Mouse (Mus musculus): Measurements from ENCODE around the gene 4930556J24Rik. TPM values are rescaled to one million over a fixed set of nuclear protein-coding genes. Genes with fewer than 3 reads are reported as not detected.
"Not testable (repeated sequence)": the region's sequence is repeated elsewhere in the genome, so short reads cannot be mapped to it uniquely, and the experiment has no call there.

Gene 4930556J24Rik
- polyA plus RNA-seq, 1 experiment from 2014 or later = not detected

GRCm38 (mm10) chr11:3963610-3964415 lies 12.8 kb downstream of the 4930556J24Rik start, which contains the start of gene Pes1:
Gene Pes1, plus strand, starts transcription at chr11:3963975.
- no peaks in the 10 kb centered on the region for H3K27me3 ChIP-seq (ENCODE audit: control insufficient read depth, insufficient read depth, low read length)
- H3K4me3 ChIP-seq (ENCODE audit: low read depth, low read length) = peak within 1 kb of the TSS; percentile 78
- H3K4me2 ChIP-seq (ENCODE audit: low read depth, low read length, severe bottlenecking) = peak within 1 kb of the TSS; percentile 84
- no peak within 1 kb of the TSS for H3K27ac ChIP-seq (ENCODE audit: low read depth, low read length)
- peak; percentile 94 for ATAC-seq (replicated peaks; ENCODE audit: low FRiP score)
- H3K9me3 ChIP-seq (ENCODE audit: control insufficient read depth, low read length) = no peaks in the 10 kb centered on the region
- peaks cover 5% of the 10 kb centered on the region; the same call in 1 of the 2 replicates for H3K4me1 ChIP-seq (replicated peaks; ENCODE audit: control insufficient read depth, insufficient read depth, low read length)
- no peaks in the 10 kb centered on the region for H3K36me3 ChIP-seq (ENCODE audit: control insufficient read depth, insufficient read depth, low read length)
- peak within 1 kb of the TSS; percentile 78 for H3K9ac ChIP-seq (ENCODE audit: low read length)
- under 1% methylated on average over 31 of the region's 31 CpGs for WGBS
- DNase-seq (ENCODE audit: low spot score) = peak; percentile 85

- Histone ChIP-seq H3K27me3 (ENCODE audit: control insufficient read depth, insufficient read depth, low read length) (no peaks in the 10 kb centered on the region), H3K9me3 (ENCODE audit: control insufficient read depth, low read length) (no peaks in the 10 kb centered on the region), H3K36me3 (ENCODE audit: control insufficient read depth, insufficient read depth, low read length) (no peaks in the 10 kb centered on the region), H3K4me1 (replicated peaks; ENCODE audit: control insufficient read depth, insufficient read depth, low read length) (peaks cover 5% of the 10 kb centered on the region; the same call in 1 of the 2 replicates), H3K27ac (ENCODE audit: low read depth, low read length) (no peak overlapping the region), H3K4me3 (ENCODE audit: low read depth, low read length) (peak overlapping the region; percentile 78), H3K4me2 (ENCODE audit: low read depth, low read length, severe bottlenecking) (peak overlapping the region; percentile 84; the same call in 1 of the 2 replicates), H3K9ac (ENCODE audit: low read length) (no peak overlapping the region; the same call in 1 of the 2 replicates)
- DNase-seq (ENCODE audit: low spot score) (peak; percentile 46), ATAC-seq (replicated peaks; ENCODE audit: low FRiP score) (peak; percentile 22)
- 86% methylated on average over 10 of the region's 10 CpGs for WGBS
Measured at GRCm38 (mm10) chr11:3963155-3963554, 13.4 kb downstream of the 4930556J24Rik start.

GRCm38 (mm10) chr11:3961761-3962160 lies 14.8 kb downstream of the 4930556J24Rik start:
- Histone ChIP-seq H3K9ac (ENCODE audit: low read length) (no peak overlapping the region), H3K27me3 (ENCODE audit: control insufficient read depth, insufficient read depth, low read length) (no peaks in the 10 kb centered on the region), H3K4me2 (ENCODE audit: low read depth, low read length, severe bottlenecking) (no peak overlapping the region), H3K36me3 (ENCODE audit: control insufficient read depth, insufficient read depth, low read length) (no peaks in the 10 kb centered on the region), H3K4me1 (replicated peaks; ENCODE audit: control insufficient read depth, insufficient read depth, low read length) (peaks cover 5% of the 10 kb centered on the region; the same call in 1 of the 2 replicates), H3K9me3 (ENCODE audit: control insufficient read depth, low read length) (no peaks in the 10 kb centered on the region), H3K4me3 (ENCODE audit: low read depth, low read length) (no peak overlapping the region), H3K27ac (ENCODE audit: low read depth, low read length) (no peak overlapping the region)
- 68% methylated on average over 3 of the region's 3 CpGs for WGBS
- DNase-seq (ENCODE audit: low spot score) (peak; percentile 14), ATAC-seq (replicated peaks; ENCODE audit: low FRiP score) (no peak)

GRCm38 (mm10) chr11:3960901-3961300 lies 15.7 kb downstream of the 4930556J24Rik start:
- no peak overlapping the region for H3K4me3 ChIP-seq (ENCODE audit: low read depth, low read length)

GRCm38 (mm10) chr11:3955371-3955770 lies 21.2 kb downstream of the 4930556J24Rik start:
- WGBS = 82% methylated on average over 4 of the region's 4 CpGs
- H3K27me3 ChIP-seq (ENCODE audit: control insufficient read depth, insufficient read depth, low read length); H3K27ac ChIP-seq (ENCODE audit: low read depth, low read length); H3K4me1 ChIP-seq (replicated peaks; ENCODE audit: control insufficient read depth, insufficient read depth, low read length); H3K36me3 ChIP-seq (ENCODE audit: control insufficient read depth, insufficient read depth, low read length); H3K4me2 ChIP-seq (ENCODE audit: low read depth, low read length, severe bottlenecking); DNase-seq (ENCODE audit: low spot score); H3K4me3 ChIP-seq (ENCODE audit: low read depth, low read length); ATAC-seq (replicated peaks; ENCODE audit: low FRiP score); H3K9me3 ChIP-seq (ENCODE audit: control insufficient read depth, low read length); H3K9ac ChIP-seq (ENCODE audit: low read length): not testable (repeated sequence)

More at GRCm38 (mm10) chr11:3960901-3961300, 15.7 kb downstream of the 4930556J24Rik start:
- ATAC-seq (replicated peaks; ENCODE audit: low FRiP score) = no peak
- Histone ChIP-seq H3K27me3 (ENCODE audit: control insufficient read depth, insufficient read depth, low read length) (no peaks in the 10 kb centered on the region), H3K4me2 (ENCODE audit: low read depth, low read length, severe bottlenecking) (no peak overlapping the region), H3K4me1 (replicated peaks; ENCODE audit: control insufficient read depth, insufficient read depth, low read length) (peaks cover 5% of the 10 kb centered on the region; the same call in 1 of the 2 replicates), H3K36me3 (ENCODE audit: control insufficient read depth, insufficient read depth, low read length) (no peaks in the 10 kb centered on the region), H3K9ac (ENCODE audit: low read length) (no peak overlapping the region), H3K27ac (ENCODE audit: low read depth, low read length) (no peak overlapping the region), H3K9me3 (ENCODE audit: control insufficient read depth, low read length) (no peaks in the 10 kb centered on the region)
- WGBS = 54% methylated on average over 2 of the region's 2 CpGs
- DNase-seq (ENCODE audit: low spot score) = peak; percentile 16

- not testable (repeated sequence) for H3K4me1 ChIP-seq (replicated peaks; ENCODE audit: control insufficient read depth, insufficient read depth, low read length); H3K27me3 ChIP-seq (ENCODE audit: control insufficient read depth, insufficient read depth, low read length); H3K36me3 ChIP-seq (ENCODE audit: control insufficient read depth, insufficient read depth, low read length); H3K9ac ChIP-seq (ENCODE audit: low read length); DNase-seq (ENCODE audit: low spot score); H3K27ac ChIP-seq (ENCODE audit: low read depth, low read length); H3K9me3 ChIP-seq (ENCODE audit: control insufficient read depth, low read length); H3K4me2 ChIP-seq (ENCODE audit: low read depth, low read length, severe bottlenecking); ATAC-seq (replicated peaks; ENCODE audit: low FRiP score); H3K4me3 ChIP-seq (ENCODE audit: low read depth, low read length)
- 73% methylated on average over 5 of the region's 5 CpGs for WGBS
Measured at GRCm38 (mm10) chr11:3954876-3955275, 21.7 kb downstream of the 4930556J24Rik start.

- Histone ChIP-seq H3K4me2 (ENCODE audit: low read depth, low read length, severe bottlenecking) (no peak overlapping the region), H3K9ac (ENCODE audit: low read length) (no peak overlapping the region), H3K4me1 (replicated peaks; ENCODE audit: control insufficient read depth, insufficient read depth, low read length) (no peaks in the 10 kb centered on the region), H3K27me3 (ENCODE audit: control insufficient read depth, insufficient read depth, low read length) (no peaks in the 10 kb centered on the region), H3K36me3 (ENCODE audit: control insufficient read depth, insufficient read depth, low read length) (no peaks in the 10 kb centered on the region), H3K27ac (ENCODE audit: low read depth, low read length) (no peak overlapping the region), H3K9me3 (ENCODE audit: control insufficient read depth, low read length) (no peaks in the 10 kb centered on the region), H3K4me3 (ENCODE audit: low read depth, low read length) (no peak overlapping the region)
- DNase-seq (ENCODE audit: low spot score) = no peak
- 12% methylated on average over 1 of the region's 1 CpGs for WGBS
- ATAC-seq (replicated peaks; ENCODE audit: low FRiP score) = no peak
Measured at GRCm38 (mm10) chr11:3946386-3946785, 30.2 kb downstream of the 4930556J24Rik start.

GRCm38 (mm10) chr11:3941371-3941770 lies 35.2 kb downstream of the 4930556J24Rik start:
- ATAC-seq (replicated peaks; ENCODE audit: low FRiP score) (no peak), DNase-seq (ENCODE audit: low spot score) (no peak)
- H3K4me2 ChIP-seq (ENCODE audit: low read depth, low read length, severe bottlenecking) = no peak overlapping the region
- H3K36me3 ChIP-seq (ENCODE audit: control insufficient read depth, insufficient read depth, low read length) = no peaks in the 10 kb centered on the region
- 93% methylated on average over 7 of the region's 7 CpGs for WGBS
- no peaks in the 10 kb centered on the region for H3K4me1 ChIP-seq (replicated peaks; ENCODE audit: control insufficient read depth, insufficient read depth, low read length)
- no peak overlapping the region for H3K4me3 ChIP-seq (ENCODE audit: low read depth, low read length)
- H3K27me3 ChIP-seq (ENCODE audit: control insufficient read depth, insufficient read depth, low read length) = no peaks in the 10 kb centered on the region
- H3K9ac ChIP-seq (ENCODE audit: low read length) = no peak overlapping the region
- no peak overlapping the region for H3K27ac ChIP-seq (ENCODE audit: low read depth, low read length)
- H3K9me3 ChIP-seq (ENCODE audit: control insufficient read depth, low read length) = no peaks in the 10 kb centered on the region
